Mouse (Mus musculus): Measurements from ENCODE around the gene Pnmal2.

Gene Pnmal2

DNA sequence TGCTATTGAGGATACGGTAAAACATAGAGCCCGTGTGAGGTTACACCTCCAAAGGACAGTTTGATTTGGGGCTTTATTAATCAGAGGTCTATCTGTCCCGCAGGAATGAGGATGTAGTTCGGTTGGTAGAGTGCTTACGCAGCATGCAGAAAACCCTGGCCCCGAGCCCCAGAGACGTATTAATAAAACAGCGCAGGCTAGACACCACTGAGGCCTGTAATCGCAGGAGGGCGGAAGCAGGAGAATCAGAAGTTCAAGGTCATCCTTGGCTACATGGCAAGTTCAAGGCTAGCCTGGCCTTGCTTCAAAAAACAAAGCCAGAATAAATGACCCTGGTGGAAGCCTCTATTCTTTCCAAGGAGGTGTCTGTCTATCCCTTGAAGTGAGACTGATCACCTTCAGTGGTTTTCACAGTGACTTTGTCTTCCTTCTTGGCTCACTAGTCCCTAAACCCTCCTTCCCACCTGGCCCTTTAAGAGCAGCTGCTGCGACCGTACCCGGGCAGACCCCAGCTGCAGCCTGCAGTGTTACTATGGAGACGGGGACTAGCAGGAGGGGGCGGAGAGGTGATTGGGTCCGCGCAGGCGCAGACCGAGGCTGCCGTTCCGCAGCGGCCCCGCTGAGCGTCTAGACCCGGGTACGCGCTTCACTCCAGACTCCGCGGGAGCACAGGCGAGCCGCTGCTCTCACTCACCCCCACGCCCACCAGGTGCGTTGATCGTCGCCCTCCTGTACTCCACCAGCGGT, at the start of gene Pnmal2:
TSS of gene Pnmal2 (plus strand) at position 622 of the 747 bp plus-strand sequence.
- DNase-seq: peak; percentile 64 to 69

DNA sequence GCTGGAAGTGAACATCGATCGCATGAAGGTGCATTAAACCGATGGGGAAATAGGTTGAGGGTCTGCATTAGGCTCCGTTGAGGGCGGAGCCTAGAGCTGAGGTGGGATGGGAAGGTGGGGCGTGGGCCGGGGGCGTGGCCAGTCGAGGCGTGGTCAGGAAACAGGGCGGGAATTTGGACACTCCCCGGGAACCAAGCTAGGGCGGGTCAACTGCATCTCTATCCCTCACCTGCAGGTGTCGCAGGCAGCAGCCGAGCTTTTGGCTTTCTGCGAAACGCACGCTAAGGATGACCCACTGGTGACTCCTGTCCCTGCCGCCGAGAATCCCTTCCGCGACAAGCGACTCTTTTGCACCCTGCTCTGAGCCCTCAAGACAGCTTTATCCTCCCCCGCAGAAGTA, 49.5 kb upstream of the Pnmal2 start:
- DNase-seq: peak; percentile 69 to 73

GRCm38 (mm10) chr7:16895511-16895910, 49.0 kb upstream of the Pnmal2 start:
- DNase-seq: no peak

DNA sequence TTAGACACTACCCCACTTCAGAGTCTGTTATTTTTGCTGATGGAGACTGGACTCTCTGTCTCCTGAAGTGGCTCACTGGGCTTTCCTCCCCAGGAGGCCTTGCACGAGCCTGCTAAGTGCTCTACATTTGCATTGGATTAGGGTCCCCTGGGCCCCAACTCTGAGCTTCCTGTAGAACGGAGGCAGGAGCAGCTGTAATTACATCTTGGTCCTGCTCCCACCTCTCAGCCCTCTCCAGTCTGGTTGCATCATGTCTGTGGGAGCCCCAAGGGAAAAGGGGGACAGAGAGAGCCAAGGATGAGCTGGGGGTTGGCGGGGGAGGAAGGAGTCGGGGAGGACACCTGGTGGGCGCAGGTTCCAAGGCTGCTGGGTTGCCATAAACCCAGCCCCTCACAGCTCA, 44.0 kb upstream of the Pnmal2 start:
- no peak for DNase-seq

- DNase-seq: no peak
Measured at GRCm38 (mm10) chr7:16903439-16903955, 41.0 kb upstream of the Pnmal2 start.

GRCm38 (mm10) chr7:16904120-16904675, 40.3 kb upstream of the Pnmal2 start:
- DNase-seq: no peak

- DNase-seq: no peak
Measured at GRCm38 (mm10) chr7:16905491-16906021, 38.9 kb upstream of the Pnmal2 start.

DNA sequence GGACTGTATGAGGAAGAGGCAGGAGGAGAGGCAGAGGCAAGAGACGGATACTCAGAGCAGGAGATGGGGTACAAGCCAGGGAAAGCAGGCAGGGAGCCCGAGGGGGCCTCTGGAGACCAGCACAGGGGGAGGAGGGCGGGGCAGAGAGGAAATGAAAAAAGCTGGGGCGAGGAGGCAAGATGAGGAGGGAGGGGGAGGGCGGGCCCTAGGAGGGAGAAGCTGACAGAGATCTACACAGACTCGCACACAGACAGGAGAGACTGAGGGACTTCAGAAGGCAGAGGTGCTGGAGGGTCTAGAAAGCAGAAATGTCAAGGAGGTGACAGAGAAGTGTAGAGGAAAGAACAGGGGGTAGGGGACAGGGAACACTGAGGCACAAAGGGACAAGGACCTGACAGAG, 38.2 kb upstream of the Pnmal2 start, which contains the start of gene Ptgir:
TSS of gene Ptgir (plus strand) at position 210 of the 400 bp plus-strand sequence.
- peak in 1 of 2 experiments; percentile 25 for DNase-seq

DNA sequence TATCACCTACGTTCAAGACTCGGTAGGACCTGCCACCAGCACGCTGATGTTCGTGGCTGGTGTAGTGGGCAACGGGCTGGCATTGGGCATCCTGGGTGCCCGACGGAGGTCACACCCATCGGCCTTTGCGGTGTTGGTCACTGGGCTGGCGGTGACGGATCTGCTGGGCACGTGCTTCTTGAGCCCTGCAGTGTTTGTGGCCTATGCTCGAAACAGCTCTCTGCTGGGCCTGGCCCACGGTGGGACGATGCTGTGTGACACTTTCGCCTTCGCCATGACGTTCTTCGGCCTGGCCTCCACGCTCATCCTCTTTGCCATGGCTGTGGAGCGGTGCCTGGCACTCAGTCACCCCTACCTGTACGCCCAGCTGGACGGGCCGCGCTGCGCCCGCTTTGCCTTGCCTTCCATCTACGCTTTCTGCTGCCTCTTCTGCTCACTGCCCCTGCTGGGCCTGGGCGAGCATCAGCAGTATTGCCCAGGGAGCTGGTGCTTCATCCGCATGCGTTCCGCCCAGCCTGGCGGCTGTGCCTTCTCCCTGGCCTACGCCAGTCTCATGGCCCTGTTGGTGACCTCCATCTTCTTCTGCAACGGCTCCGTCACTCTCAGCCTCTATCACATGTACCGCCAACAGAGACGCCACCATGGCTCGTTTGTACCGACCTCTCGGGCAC, 37.5 kb upstream of the Pnmal2 start:
- DNase-seq: no peak

DNA sequence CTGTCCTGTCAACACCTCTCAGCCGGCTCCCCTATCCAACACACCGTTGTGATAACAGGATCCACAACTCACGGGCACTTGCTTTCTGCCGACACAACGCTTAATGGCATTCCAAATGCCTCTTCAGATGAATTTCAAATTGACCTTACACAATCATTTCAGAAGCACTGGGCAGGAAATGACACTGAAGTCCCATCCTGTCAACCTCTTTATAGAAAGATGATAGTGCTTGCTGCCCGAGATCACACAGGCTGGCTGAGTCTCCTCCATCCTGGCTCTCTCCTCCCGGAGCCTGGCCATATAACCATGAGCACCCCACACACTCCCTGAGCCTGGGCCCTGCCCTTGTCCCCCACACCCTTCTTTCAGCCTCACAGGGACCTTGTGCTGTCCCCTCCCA, 36.6 kb upstream of the Pnmal2 start:
- DNase-seq: no peak

DNA sequence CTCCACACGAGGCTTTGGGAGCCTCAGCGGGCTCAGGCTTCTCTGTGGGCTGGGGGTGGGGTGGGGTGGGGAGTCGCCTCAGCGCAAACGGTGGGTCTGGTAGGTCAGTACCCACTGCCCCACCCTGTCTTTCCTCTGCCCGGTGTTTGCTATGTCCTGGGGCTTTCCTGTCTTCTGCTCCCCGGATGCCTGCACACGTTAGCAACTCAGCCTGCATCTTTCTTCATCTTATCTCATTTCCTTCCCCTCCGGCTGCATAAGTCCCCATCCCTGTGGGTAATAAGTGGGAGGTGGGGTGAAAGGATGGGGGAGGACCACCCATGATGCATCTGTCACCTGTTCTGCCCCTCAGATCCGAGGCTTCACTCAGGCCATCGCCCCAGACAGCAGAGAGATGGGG, 36.1 kb upstream of the Pnmal2 start:
- DNase-seq: no peak

DNA sequence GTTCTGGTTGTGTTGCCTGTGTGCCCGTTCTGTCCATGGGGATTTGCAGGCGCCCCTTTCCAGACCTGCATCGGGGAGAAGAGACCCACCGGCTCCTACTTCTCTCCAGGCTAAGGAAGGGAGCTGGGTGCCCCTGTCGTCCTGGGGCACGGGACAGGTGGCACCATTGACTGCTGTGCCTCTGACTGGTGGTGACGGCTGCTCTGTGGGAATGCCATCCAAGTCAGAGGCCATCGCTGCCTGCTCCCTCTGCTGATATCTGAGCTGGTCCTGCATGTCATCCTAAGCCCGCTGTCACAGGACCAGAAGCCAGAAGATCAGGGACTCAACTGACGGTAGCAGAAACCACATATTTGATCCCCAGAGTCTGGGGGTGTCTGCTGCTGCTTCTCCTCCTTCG, 35.6 kb upstream of the Pnmal2 start:
- no peak for DNase-seq

GRCm38 (mm10) chr7:16909909-16910308, 34.6 kb upstream of the Pnmal2 start:
- DNase-seq: no peak

DNA sequence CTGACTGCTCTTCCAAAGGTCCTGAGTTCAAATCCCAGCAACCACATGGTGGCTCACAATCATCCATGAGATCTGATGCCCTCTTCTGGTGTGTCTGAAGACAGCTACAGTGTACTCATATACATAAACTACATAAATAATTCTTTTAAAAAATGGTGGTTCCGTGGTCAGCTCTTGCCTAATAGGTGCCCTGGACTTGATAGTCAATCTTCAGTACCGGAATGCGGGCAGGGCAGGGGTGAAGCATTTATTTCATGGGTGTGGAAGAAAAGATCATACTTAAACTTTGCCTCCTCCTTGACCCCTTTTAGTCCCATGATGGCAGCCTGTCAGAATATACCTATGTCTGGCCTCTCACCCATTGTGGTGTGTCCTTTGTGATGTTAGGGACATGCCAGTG, 32.6 kb upstream of the Pnmal2 start:
- DNase-seq: no peak

- no peak for DNase-seq
Measured at GRCm38 (mm10) chr7:16912360-16912759, 32.1 kb upstream of the Pnmal2 start.

GRCm38 (mm10) chr7:16913806-16914452, 30.6 kb upstream of the Pnmal2 start:
- peak; percentile 82 to 83 for DNase-seq

DNA sequence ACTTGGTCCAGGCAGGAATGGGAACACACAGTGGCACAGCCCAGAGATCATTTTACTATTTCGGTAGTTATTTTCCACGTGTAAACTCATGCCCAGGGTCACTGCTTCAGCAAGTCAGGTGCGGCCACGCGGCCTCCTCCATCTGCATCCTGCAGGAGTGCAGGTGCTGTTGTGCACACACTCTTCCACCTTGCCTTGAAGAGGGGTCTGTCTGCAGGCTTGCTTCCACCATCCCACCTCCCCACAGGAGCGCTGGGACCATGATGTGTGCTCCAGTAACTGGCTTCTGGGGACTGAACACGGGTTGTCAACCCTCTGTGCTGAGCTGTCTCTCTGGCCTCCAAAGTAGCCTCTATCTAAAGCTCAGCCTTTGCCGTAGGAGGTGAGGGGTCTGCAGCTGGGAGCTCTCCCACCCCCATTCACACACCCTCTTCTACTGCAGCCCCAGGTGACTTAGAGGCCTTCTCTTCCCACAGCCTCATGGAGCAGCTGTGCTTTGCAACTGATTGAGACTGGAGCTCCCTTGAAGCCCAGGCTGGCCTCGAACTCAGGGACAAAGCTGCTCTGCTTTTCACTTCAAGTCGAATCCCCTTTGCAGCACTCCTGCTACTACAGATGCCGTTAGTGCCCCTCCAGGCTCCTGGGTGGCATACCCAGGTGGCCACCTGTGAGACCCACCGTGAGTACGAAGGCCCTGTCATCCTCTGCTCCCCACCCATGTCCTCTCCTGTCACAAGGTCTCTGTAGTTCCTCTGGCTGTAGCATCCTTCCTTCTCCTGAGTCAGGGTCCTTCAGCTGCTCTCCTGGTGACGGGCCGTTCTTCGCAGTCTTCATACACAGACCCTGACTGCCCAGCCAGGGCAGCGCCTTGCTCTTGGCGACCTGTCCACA, 29.8 kb upstream of the Pnmal2 start:
- DNase-seq: no peak

GRCm38 (mm10) chr7:16915461-16916340, 28.8 kb upstream of the Pnmal2 start:
- DNase-seq: no peak

DNA sequence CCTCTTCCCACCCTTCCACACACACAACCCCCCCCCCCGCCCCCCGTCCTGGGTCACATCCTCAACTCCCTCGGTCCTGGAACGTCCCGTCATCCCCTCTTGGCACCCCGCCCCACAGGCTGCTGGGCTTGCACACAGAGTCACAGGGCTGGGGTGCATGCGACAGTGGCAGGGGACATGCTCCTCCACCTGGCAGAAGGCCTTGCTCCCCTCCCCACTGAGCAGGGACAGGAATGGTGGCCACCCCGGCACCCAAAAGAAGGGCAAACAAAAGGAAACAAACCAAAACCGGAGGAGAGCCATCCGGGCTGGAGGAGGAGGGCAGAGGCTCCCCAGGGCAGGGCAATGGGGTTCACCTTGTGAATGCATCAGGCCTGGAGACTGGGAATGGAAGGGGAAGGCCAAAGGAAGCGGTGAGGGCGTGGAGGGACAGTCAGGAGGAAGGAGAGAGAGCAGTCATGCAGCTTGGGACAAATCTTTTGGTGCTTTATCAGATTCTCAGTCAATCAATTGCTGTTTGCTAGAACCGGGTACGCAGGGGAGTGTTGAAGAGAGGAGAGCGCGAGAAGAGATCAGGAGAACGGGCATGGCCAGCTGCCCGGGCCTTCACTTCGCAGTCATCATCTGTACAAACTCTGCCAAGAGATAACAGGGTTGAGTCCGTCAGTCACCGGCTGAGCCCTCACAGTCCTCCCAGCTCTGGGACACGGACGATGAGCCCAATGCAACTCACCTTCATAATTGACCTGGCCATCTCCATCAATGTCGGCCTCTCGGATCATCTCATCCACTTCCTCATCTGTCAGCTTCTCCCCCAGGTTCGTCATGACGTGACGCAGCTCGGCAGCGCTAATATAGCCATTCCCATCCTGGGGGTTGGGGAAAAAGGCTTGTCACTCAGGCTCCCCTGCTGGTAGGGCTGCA, 27.9 kb upstream of the Pnmal2 start:
- no peak for DNase-seq

GRCm38 (mm10) chr7:16917447-16917846, 27.0 kb upstream of the Pnmal2 start:
- no peak for DNase-seq

Data from B cell, adult 2 months (primary cell).